Mouse (Mus musculus) Patski (cell line): ENCODE measurements around the gene Dnah17. TPM values are rescaled to one million over a fixed set of nuclear protein-coding genes. Genes with fewer than 3 reads are reported as not detected.
A peak's percentile ranks its signal among the peaks of the same experiment; 100 is the strongest.

Source experiments
- ATAC-seq: fragments of 100-300 bp; one replicate; pipeline ENCODE4 v1.8.0; 2021
- CTCF ChIA-PET: fragments of 350-600 bp; sonication (Branson Sonifier 250); formaldehyde crosslinking; loops from one replicate; lab custom pipeline; 2022; ENCODE audit warnings: inconsistent platforms; lab: Charles Lee
- POLR2A ChIA-PET: fragments of 350-600 bp; sonication (Branson Sonifier 250); formaldehyde crosslinking; loops from one replicate; lab custom pipeline; 2022; ENCODE audit warnings: antibody characterized with exemption, inconsistent platforms; lab: Charles Lee
- DNase-seq: peaks from one replicate; pipeline ENCODE4 v3.0.0-alpha.2; 2011; ENCODE audit warnings: low read depth, low spot score
- H3K27me3 ChIP-seq: fragments of 371-371 bp; one replicate; pipeline ENCODE4 v1.5.1; 2021
- CTCF ChIP-seq: fragments of 100-300 bp; IDR thresholded peaks from one replicate; pipeline ENCODE4 v1.5.1; 2021
- in situ Hi-C: fragments of 300-500 bp; cut with MboI; formaldehyde crosslinking; loops from 3 replicates; pipeline ENCODE4 v1.11.1; 2018; ENCODE audit warnings: low pct_unique_long_range_greater_than_20kb, mixed read lengths
- polyA plus RNA-seq: library from polyadenylated mRNA; unstranded; gene quantifications from one replicate; pipeline ENCODE4 v1.2.3, GENCODE M21; 2021

Dnah17 gene
- polyA plus RNA-seq, 1 experiment from 2014 or later: 0.22 TPM

GRCm38 (mm10) chr11:117983770-117984169 lies 146.7 kb downstream of the Dnah17 start:
- no peak for DNase-seq
- ChIA-PET POLR2A (interaction anchor here (1.4 kb wide), 1 partner anchor 15 kb away, joined by 3 read pairs; no protein-coding TSS in a partner anchor), CTCF (interaction anchor here (1.0 to 3.2 kb wide), 2 partner anchors 14 to 25 kb away, joined by 3 to 12 read pairs; partner anchors contain the start of gene Socs3)
- no peak for TF ChIP-seq CTCF
- no peaks in the 10 kb centered on the region for H3K27me3 ChIP-seq
- ATAC-seq: no peak
- in situ Hi-C loops: no loop called here

GRCm38 (mm10) chr11:117982426-117982825 lies 148.0 kb downstream of the Dnah17 start:
- CTCF ChIA-PET: no interaction called here

GRCm38 (mm10) chr11:117979388-117979787 lies 151.0 kb downstream of the Dnah17 start:
- ChIA-PET CTCF (interaction anchor here (1.1 to 1.4 kb wide), 6 partner anchors 10 to 259 kb away, joined by 3 read pairs; partner anchors contain the start of gene Socs3), POLR2A (interaction anchor here (0.8 to 2.3 kb wide), 6 partner anchors 9 to 41 kb away, joined by 3 to 10 read pairs (median 3); no protein-coding TSS in a partner anchor)
- DNase-seq: peak; percentile 95
- in situ Hi-C loops: no loop called here
- TF ChIP-seq CTCF: no peak
- peak; percentile 55 for ATAC-seq
- H3K27me3 ChIP-seq: no peaks in the 10 kb centered on the region

More at GRCm38 (mm10) chr11:117982426-117982825, 148.0 kb downstream of the Dnah17 start:
- POLR2A ChIA-PET: interaction anchor here (0.5 kb wide), 1 partner anchor 11 kb away, joined by 4 read pairs; no protein-coding TSS in a partner anchor
- TF ChIP-seq CTCF: no peak
- ATAC-seq: no peak
- in situ Hi-C loops: no loop called here
- DNase-seq: no peak
- no peaks in the 10 kb centered on the region for H3K27me3 ChIP-seq

GRCm38 (mm10) chr11:117977694-117978360 lies 152.6 kb downstream of the Dnah17 start:
- no peak for ATAC-seq
- no peak for DNase-seq
- in situ Hi-C loops: no loop called here

GRCm38 (mm10) chr11:117976081-117976582 lies 154.3 kb downstream of the Dnah17 start:
- POLR2A ChIA-PET: interaction anchor here (0.5 to 6.2 kb wide), 8 partner anchors 10 to 40 kb away, joined by 3 to 36 read pairs (median 4); partner anchors contain the start of gene Pgs1
- no peak for TF ChIP-seq CTCF
- no peak for DNase-seq
- CTCF ChIA-PET: interaction anchor here (2.8 kb wide), 1 partner anchor 14 kb away, joined by 15 read pairs; no protein-coding TSS in a partner anchor
- in situ Hi-C loops: no loop called here
- H3K27me3 ChIP-seq: no peaks in the 10 kb centered on the region
- peak; percentile 46 for ATAC-seq

More at GRCm38 (mm10) chr11:117977694-117978360, 152.6 kb downstream of the Dnah17 start:
- H3K27me3 ChIP-seq: no peaks in the 10 kb centered on the region
- no peak for TF ChIP-seq CTCF
- POLR2A ChIA-PET: interaction anchor here (6.2 kb wide), 1 partner anchor 10 kb away, joined by 36 read pairs; the partner anchor contains the start of gene Pgs1
- CTCF ChIA-PET: no interaction called here

GRCm38 (mm10) chr11:117975211-117975967 lies 155.0 kb downstream of the Dnah17 start:
- no peak for TF ChIP-seq CTCF
- H3K27me3 ChIP-seq: no peaks in the 10 kb centered on the region
- POLR2A ChIA-PET: interaction anchor here (0.7 to 6.2 kb wide), 9 partner anchors 9 to 41 kb away, joined by 3 to 36 read pairs (median 4); partner anchors contain the start of gene Pgs1
- ATAC-seq (no peak), DNase-seq (no peak)
- CTCF ChIA-PET: interaction anchor here (1.2 to 2.8 kb wide), 6 partner anchors 10 to 40 kb away, joined by 3 to 15 read pairs (median 6); partner anchors contain the start of gene Pgs1
- in situ Hi-C loops: no loop called here

GRCm38 (mm10) chr11:117974327-117975125 lies 155.9 kb downstream of the Dnah17 start:
- CTCF ChIA-PET: interaction anchor here (1.1 to 2.8 kb wide), 9 partner anchors 11 to 47 kb away, joined by 3 to 15 read pairs (median 6); partner anchors contain the start of gene Pgs1
- H3K27me3 ChIP-seq: no peaks in the 10 kb centered on the region
- POLR2A ChIA-PET: interaction anchor here (1.4 to 6.2 kb wide), 6 partner anchors 10 to 42 kb away, joined by 3 to 36 read pairs (median 5); partner anchors contain the start of gene Pgs1
- DNase-seq (no peak), ATAC-seq (no peak)
- no peak for TF ChIP-seq CTCF
- in situ Hi-C loops: loop anchor here (25.0 kb wide), 1 partner anchor 862 kb away; the partner anchor contains the start of gene Sec14l1

GRCm38 (mm10) chr11:117973569-117973968 lies 156.9 kb downstream of the Dnah17 start:
- H3K27me3 ChIP-seq: no peaks in the 10 kb centered on the region
- no peak for TF ChIP-seq CTCF
- no peak for DNase-seq
- ChIA-PET CTCF (interaction anchor here (1.1 to 2.8 kb wide), 8 partner anchors 10 to 48 kb away, joined by 3 to 15 read pairs (median 6); partner anchors contain the start of gene Pgs1), POLR2A (interaction anchor here (6.2 kb wide), 1 partner anchor 15 kb away, joined by 36 read pairs; the partner anchor contains the start of gene Pgs1)
- in situ Hi-C loops: loop anchor here (25.0 kb wide), 1 partner anchor 861 kb away; the partner anchor contains the start of gene Sec14l1
- ATAC-seq: no peak
